Comparison of ENCODE assay signal across 1 mouse cellular context in genomic region chr1:194991654-194992053, GRCm38 (mm10).
A peak's percentile ranks its signal among the peaks of the same experiment; 100 is the strongest.
TF ChIP-seq lines count a peak whose summit lies in the region.

No protein-coding gene starts in this region.

TF ChIP-seq in MEL, 35 proteins besides CTCF, POLR2A, EP300 and RAD21 (continued from another document):
- TF ChIP-seq E2F4 (IDR thresholded peaks at IDR 0.05; ENCODE audit: borderline replicate concordance, low read depth, low read length) (no peak), GABPA (IDR thresholded peaks at IDR 0.05; ENCODE audit: low read depth, low read length) (peak; percentile 25; the same call in 1 of the 2 replicates)
